In genomic region chr10:125987307-125987706, GRCm38 (mm10) we compare ENCODE assay signal across 14 mouse cellular contexts.
"Had no signal": no experiment of that assay in that cellular context is flagged by ENCODE, and none has a peak within 500 bp of the region (broad histone marks: within the 10 kb centered on the region; RNA-seq: fewer than 3 reads in every experiment).

No protein-coding gene starts in this region.

- H3K27ac ChIP-seq: kidney, postnatal 0 days; layer of hippocampus, adult 2 months; liver, embryonic 15.5 days; lung, embryonic 15.5 days; midbrain, embryonic 13.5 days; neural tube, embryonic 15.5 days had no signal

- H3K27me3 ChIP-seq: liver, embryonic 15.5 days; lung, embryonic 15.5 days; midbrain, embryonic 13.5 days; neural tube, embryonic 15.5 days had no signal

- H3K9me3 ChIP-seq: liver, embryonic 15.5 days; lung, embryonic 15.5 days; midbrain, embryonic 13.5 days; neural tube, embryonic 15.5 days had no signal

- ATAC-seq: midbrain, embryonic 13.5 days had no signal

- H3K4me3 ChIP-seq: layer of hippocampus, adult 2 months; liver, embryonic 15.5 days; lung, embryonic 15.5 days; midbrain, embryonic 13.5 days; myocyte; neural tube, embryonic 15.5 days had no signal

- H3K36me3 ChIP-seq: liver, embryonic 15.5 days; midbrain, embryonic 13.5 days; neural tube, embryonic 15.5 days had no signal

- H3K9ac ChIP-seq: liver, embryonic 15.5 days; lung, embryonic 15.5 days; midbrain, embryonic 13.5 days; neural tube, embryonic 15.5 days had no signal

- DNase-seq: kidney, adult 11 months; kidney, adult 9 months; kidney, postnatal 4 days; left cerebral cortex, postnatal 4 days; right cerebral cortex, adult 18-20 months; right cerebral cortex, postnatal 25 days had no signal

- H3K4me2 ChIP-seq: liver, embryonic 11.5 days; liver, embryonic 15.5 days; lung, embryonic 15.5 days; midbrain, embryonic 13.5 days; neural tube, embryonic 15.5 days had no signal

- H3K4me1 ChIP-seq: liver, embryonic 15.5 days had no signal
